Mouse (Mus musculus) heart, adult 9 months (tissue): ENCODE data around the gene Gabrg3.

Source experiments
- DNase-seq, 2 experiments: peaks; one replicate each; pipeline ENCODE4 v3.0.0; 2022; ENCODE audit warnings: low spot score in 2 of 2

Gabrg3 gene

DNA sequence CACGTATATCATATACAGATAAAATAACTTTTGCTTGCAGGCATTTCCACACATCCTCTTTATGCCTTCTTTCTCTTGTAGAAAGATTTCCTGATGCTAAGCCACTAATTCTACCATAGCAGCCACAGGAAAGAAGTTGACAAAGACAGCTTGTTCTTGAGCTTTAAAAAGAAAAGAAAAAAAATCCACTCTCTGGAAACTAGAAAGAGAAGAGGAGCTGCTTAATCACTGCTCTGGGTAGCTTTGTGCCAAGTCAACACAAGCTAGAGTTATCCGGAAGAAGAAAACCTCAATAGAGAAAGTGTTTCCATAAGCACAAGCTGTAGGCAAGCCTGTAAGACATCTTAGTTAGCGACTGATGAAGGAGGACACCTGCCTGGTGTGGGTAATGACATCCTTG is 321.6 kb downstream of the Gabrg3 start:
- no peak for DNase-seq

- no peak for DNase-seq
Measured at GRCm38 (mm10) chr7:57050906-57051635, 335.9 kb downstream of the Gabrg3 start.

DNA sequence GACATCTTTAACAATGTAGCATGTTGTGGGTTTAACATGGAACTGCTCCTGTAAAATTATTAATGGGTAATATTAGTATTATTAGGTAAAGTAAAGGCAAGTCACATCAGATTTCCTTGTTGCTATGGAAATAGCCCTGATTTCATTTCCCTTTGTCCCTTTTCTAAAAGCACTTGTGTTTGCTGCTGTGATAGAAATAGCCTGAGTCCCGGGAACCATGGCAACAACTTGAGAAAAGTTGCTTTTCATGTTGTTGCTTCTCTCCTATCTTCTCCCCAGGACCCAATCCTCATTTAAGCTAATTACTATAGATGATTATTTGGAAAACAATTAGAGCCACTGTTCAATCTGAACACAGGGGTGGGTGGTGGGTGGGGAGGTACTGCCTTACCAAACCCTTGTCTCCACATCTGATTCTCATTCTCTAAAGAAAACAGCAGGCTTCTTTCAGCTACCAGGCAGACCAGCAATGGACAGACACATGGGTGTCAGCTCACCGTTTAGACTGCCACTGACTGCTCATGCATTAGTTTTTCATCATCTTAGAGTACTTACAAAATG is 349.0 kb downstream of the Gabrg3 start:
- no peak for DNase-seq

DNA sequence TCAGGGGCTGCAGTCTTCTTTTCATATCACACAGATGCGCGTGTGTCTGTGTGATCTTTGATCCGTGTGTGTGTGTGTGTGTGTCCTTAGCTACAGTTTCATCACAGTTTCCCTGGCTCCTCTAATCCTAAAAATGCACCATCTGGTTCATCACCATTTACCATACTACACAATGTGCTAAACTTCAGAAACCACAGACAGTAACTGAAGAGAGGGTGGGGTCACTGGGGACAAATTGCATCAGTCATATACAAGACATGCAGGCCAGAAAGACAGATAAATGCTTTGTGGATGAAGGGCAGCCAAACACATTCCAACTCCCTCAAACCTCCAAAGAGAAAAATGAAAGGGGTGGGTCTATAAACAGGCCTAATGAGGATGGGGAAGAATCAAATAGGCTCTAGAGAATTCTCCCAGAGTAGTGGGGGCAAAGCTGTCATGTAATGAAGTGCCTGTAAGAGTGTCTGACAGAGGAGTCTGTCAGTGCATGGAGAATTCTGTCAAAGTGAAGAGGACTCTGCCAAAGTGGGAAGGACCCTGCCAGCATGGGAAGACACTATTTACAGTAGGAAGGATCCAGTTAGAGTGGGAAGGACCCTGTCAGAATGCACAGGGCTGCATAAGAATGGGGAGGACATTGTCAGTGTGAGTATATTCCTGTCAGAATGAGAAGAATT is 386.3 kb downstream of the Gabrg3 start:
- no peak for DNase-seq

GRCm38 (mm10) chr7:56997713-56998624 is 389.0 kb downstream of the Gabrg3 start:
- DNase-seq, result no peak

DNA sequence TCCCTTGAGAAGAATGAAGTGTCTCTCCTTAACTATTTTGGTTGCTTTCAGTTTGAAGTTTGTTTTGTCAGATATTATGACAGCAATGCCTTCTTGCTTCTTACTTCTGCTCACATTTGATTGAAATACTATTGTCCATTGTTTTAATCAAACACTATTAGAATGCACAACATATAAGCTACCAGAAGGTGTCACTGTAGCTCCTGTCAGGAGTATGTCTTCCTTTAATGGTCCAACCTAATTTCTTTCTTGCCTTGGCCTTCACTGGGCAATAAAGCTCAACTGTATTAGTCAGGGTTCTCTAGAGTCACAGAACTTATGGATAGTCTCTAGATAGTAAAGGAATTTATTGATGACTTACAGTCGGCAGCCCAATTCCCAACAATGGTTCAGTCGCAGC is 440.6 kb downstream of the Gabrg3 start:
- DNase-seq, result no peak

GRCm38 (mm10) chr7:56941606-56942005 is 445.4 kb downstream of the Gabrg3 start:
- DNase-seq, result no peak

- no peak for DNase-seq
Measured at GRCm38 (mm10) chr7:56938020-56938419, 449.0 kb downstream of the Gabrg3 start.

DNA sequence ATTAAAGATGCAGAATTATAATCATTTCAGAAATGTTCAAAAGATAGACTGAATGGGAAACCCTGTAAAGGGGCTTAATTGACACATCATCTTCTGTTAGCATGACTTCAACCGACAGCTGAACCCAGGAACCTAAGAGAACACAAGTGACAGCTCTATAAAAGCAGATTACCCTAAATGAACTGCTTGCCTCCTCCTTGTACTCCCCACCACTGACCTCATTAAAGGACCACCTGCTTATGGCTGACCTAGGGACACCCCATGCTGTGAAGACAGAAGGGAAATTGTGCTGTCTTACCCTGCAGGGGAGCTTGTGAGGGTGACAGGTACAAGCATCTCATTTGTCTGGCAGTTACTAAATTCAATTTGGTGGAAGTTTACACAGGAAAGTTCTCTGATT is 467.5 kb downstream of the Gabrg3 start:
- DNase-seq, result no peak

DNA sequence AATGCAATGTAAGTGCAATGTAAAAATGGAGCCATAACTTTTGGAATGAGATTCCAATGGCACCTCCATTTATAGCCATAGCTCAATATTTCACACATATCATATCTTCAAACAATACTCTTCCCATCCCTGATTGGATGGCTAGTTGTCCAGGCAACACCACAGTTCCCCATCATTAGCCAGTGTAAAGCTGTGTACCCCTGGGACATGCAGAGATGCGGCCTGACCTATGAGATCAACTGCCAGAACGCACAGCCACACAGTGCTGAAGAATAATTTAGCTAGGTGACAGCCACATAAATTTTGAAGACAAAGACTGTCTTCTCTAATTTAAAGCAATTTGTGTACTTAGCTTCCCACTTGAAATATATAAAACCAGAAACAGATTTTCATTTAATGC is 472.1 kb downstream of the Gabrg3 start:
- no peak for DNase-seq

- DNase-seq, result no peak
Measured at GRCm38 (mm10) chr7:56899762-56900161, 487.2 kb downstream of the Gabrg3 start.

- DNase-seq, result no peak
Measured at GRCm38 (mm10) chr7:56867314-56868075, 519.5 kb downstream of the Gabrg3 start.

DNA sequence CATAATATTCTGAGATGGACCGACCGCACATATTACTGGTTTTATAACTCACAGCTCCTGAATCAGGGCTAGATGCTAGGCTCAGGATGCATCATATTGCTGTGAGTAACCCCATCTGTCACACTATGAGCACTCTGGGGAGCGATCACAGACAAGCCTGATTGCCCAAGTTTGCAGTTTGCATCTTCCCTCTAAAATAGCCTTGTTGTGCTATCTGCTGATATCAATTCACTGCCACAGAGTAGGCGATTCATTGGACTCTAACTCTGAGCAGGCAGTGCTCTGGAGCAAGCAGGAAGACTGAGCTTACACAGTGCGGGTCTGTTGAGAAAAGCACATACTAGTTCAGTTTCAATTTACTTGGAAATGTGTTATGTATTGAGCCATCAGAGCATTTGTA is 543.4 kb downstream of the Gabrg3 start:
- no peak for DNase-seq

- no peak for DNase-seq
Measured at GRCm38 (mm10) chr7:56825446-56825845, 561.5 kb downstream of the Gabrg3 start.

- no peak for DNase-seq
Measured at GRCm38 (mm10) chr7:56801841-56802240, 585.1 kb downstream of the Gabrg3 start.

DNA sequence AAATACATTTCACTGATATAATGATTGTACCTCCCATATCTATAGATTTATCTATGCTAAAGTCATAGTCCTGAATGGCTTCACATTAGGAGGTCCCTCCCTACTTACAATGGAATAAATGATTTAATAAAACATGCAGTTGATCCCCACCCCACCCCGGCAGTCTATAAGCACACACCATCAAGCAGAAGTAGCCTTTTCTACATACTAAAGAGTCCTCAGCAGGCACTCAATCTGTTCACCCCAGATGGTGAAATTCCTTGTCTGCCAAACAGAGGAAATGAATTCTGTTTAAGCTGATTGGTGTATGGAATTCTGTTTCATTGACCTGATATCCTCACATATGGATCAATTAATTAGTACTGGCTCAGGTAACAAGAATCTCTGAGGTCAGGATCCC is 607.9 kb downstream of the Gabrg3 start:
- DNase-seq, result no peak

- no peak for DNase-seq
Measured at GRCm38 (mm10) chr7:56768216-56768615, 618.8 kb downstream of the Gabrg3 start.

GRCm38 (mm10) chr7:56767796-56768195 is 619.2 kb downstream of the Gabrg3 start:
- no peak for DNase-seq

DNA sequence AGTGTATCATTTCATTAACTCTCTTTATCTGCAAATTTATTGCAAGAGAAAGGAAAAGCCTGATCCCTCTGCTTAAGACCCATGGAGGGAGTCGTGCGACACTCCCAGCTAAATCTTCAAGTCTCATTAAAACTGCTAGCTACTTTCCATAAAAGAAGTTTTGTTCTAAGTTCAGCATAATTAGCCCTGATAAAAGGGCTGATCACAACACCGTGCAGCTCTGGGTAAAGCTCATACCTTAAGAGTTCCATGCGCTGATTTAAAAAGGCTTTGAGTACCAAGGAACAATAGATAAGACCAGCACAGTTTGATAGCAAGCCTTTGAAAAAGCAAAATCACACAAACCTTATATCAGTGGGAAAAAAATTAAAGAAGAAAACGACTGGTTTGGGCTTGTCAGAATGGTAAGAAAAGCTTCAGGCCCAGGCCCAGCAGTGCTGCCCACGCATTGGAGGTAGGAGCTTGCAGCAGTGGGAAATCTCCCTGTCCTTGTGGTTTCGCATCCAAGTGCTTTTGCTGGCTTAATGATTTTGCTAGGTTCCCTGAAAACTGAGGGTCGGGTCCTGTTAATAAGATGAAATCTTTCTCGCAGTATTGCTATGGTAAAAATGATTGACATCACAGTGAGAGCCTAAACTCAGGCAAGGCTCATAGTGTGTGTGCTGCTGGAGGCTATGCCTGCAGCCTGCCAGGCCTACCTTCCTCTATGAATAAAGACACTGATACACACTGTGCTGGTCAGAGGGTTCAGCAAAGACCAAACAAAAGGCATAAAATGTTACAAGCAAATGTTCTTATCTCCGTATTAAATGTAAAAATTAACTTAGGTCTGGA is 621.2 kb downstream of the Gabrg3 start:
- no peak for DNase-seq

DNA sequence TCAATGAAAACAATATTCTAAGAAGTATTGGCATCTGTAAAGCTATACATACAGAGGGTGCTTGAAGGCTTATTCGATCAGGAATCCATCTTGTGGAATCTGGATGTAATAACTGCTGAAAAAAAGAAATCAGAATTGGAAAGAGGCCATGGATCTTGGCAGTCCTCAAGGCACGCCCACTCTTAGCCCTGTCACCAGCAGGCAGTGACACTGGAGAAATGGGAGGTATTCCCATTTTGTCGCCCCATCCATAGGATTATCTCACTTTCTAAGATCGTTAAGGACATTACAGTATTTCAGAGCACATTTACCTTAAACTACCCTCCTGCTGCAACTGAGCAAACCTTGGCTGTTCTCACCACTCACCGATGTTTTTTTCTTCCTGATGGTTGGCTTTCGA is 657.8 kb downstream of the Gabrg3 start:
- no peak for DNase-seq
